Mouse (Mus musculus) limb, embryonic 14.5 days (tissue): ENCODE measurements around the gene Grm7. TPM values are rescaled to one million over a fixed set of nuclear protein-coding genes. Genes with fewer than 3 reads are reported as not detected.

ENCODE experiments used
- ATAC-seq: fragments of 200-750 bp; cut with Nextera tagmentation; 2 replicates; pipeline ENCODE4 v1.8.0; 2017; ENCODE audit warnings: low read depth, moderate number of reproducible peaks, moderate TSS enrichment; ENCODE audit not compliant: low FRiP score
- DNase-seq: peaks from one replicate; pipeline ENCODE4 v3.0.0-alpha.2; 2015; ENCODE audit warnings: low spot score
- H3K27ac ChIP-seq: fragments of 300-500 bp; sonication (generic); replicated peaks from 2 replicates; pipeline ENCODE4 v1.5.1; 2014; ENCODE audit warnings: low read depth, mild to moderate bottlenecking, low read length, moderate library complexity, mixed read lengths
- H3K27me3 ChIP-seq: fragments of 300-500 bp; sonication (generic); 2 replicates; pipeline ENCODE4 v1.6.1; 2014; ENCODE audit warnings: low read length, mixed read lengths; ENCODE audit not compliant: control insufficient read depth, insufficient read depth
- H3K36me3 ChIP-seq: fragments of 300-500 bp; sonication (generic); 2 replicates; pipeline ENCODE4 v1.6.1; 2014; ENCODE audit warnings: mild to moderate bottlenecking, low read length, moderate library complexity, mixed read lengths; ENCODE audit not compliant: control insufficient read depth, insufficient read depth
- H3K4me1 ChIP-seq: fragments of 300-500 bp; sonication (generic); 2 replicates; pipeline ENCODE4 v1.6.1; 2014; ENCODE audit warnings: antibody characterized with exemption, low read length, mixed read lengths; ENCODE audit not compliant: control insufficient read depth, insufficient read depth
- H3K4me2 ChIP-seq: fragments of 300-500 bp; sonication (generic); replicated peaks from 2 replicates; pipeline ENCODE4 v1.6.1; 2014; ENCODE audit warnings: low read depth, mild to moderate bottlenecking, low read length, moderate library complexity; ENCODE audit not compliant: severe bottlenecking
- H3K4me3 ChIP-seq: fragments of 300-500 bp; sonication (generic); replicated peaks from 2 replicates; pipeline ENCODE4 v1.5.1; 2014; ENCODE audit warnings: low read length
- H3K9ac ChIP-seq: fragments of 300-500 bp; sonication (generic); 2 replicates; pipeline ENCODE4 v1.6.1; 2014; ENCODE audit warnings: mild to moderate bottlenecking, low read depth, low read length, moderate library complexity; ENCODE audit not compliant: severe bottlenecking
- H3K9me3 ChIP-seq: fragments of 300-500 bp; sonication (generic); 2 replicates; pipeline ENCODE4 v1.6.1; 2016; ENCODE audit warnings: low read length; ENCODE audit not compliant: control insufficient read depth
- POLR2A ChIP-seq: fragments of 200-500 bp; IDR thresholded peaks from 2 replicates; pipeline ENCODE4 v1.8.0; 2012; ENCODE audit warnings: inconsistent platforms, mild to moderate bottlenecking, moderate library complexity, borderline replicate concordance; ENCODE audit not compliant: insufficient read depth, insufficient read length; ENCODE audit errors: extremely low read depth
- WGBS: fragments of 180-500 bp; shearing (Covaris S2); extraction: QIAGEN DNeasy Blood & Tissue Kit; methylation state at CpG from one replicate; pipeline ENCODE4 v1.1.7; 2014; 5-methylcytosine and 5-hydroxymethylcytosine counted together
- polyA plus RNA-seq, 2 experiments: library from polyadenylated mRNA; depleted of rRNA in 1 of 2; stranded (reverse) in 1 of 2; unstranded in 1 of 2; fragments of >200 nt; fragmentation: Nextera tagmentation in 1 of 2; extraction: Ambion mirVana in 1 of 2; gene quantifications; 2 replicates each; pipeline versions ENCODE4 v1.2.1 to v1.2.3; 2012 to 2014

Gene Grm7
- polyA plus RNA-seq, 2 experiments: 2.4 to 3.2 TPM

DNA sequence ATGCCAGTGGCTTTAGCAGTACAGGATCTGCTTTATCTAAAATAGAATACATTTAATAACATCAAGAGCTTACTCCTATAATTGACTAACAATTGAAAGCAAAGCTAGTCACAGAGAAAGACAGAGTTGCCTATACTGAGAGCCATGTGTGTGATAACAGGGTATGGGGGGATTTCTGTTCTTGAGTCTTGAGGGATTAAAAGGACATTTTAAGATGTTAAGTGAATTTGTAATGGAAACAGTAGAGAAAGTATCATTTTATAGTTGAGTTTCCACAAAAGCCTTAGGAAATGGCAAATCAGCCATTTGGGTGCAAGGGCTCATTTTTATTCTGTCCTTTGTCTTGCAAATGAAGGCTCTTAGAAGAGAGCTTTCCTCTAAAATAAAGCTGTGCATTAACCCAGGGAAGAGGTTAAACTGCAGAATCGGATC is 140.1 kb downstream of the Grm7 start:
- DNase-seq (no peak), ATAC-seq (no peak)
- Histone ChIP-seq H3K4me1 (no peaks in the 10 kb centered on the region), H3K27ac (no peak overlapping the region), H3K4me3 (no peak overlapping the region), H3K9me3 (no peaks in the 10 kb centered on the region), H3K9ac (no peak overlapping the region), H3K4me2 (no peak overlapping the region), H3K36me3 (no peaks in the 10 kb centered on the region), H3K27me3 (no peaks in the 10 kb centered on the region)
- no peak for TF ChIP-seq POLR2A
- WGBS: 58% methylated on average over 1 of the region's 1 CpGs

DNA sequence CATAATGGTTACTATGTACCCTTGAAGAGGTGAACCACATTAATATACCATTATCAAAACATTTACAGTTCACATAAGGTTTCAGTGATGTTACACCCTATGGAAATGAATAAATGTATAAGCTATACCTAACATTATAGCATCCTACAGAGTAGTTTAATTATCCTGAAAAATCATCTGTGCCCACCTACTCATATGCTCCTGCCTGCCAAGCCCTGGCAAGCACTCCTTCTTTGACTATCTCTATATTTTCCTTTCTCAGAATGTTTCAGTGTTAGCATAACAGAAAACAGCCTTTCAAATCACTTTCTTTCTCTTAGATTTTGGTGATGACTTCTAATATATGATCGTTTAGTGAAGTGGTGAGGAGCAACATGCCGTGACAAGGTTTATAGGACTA is 147.3 kb downstream of the Grm7 start:
- H3K9me3 ChIP-seq: no peaks in the 10 kb centered on the region
- ATAC-seq (no peak), DNase-seq (no peak)
- no peaks in the 10 kb centered on the region for H3K4me1 ChIP-seq
- WGBS: 79% methylated on average over 2 of the region's 2 CpGs
- H3K4me3 ChIP-seq: no peak overlapping the region
- no peak overlapping the region for H3K4me2 ChIP-seq
- TF ChIP-seq POLR2A: no peak
- H3K27ac ChIP-seq: no peak overlapping the region
- no peak overlapping the region for H3K9ac ChIP-seq
- H3K27me3 ChIP-seq: no peaks in the 10 kb centered on the region
- H3K36me3 ChIP-seq: no peaks in the 10 kb centered on the region

DNA sequence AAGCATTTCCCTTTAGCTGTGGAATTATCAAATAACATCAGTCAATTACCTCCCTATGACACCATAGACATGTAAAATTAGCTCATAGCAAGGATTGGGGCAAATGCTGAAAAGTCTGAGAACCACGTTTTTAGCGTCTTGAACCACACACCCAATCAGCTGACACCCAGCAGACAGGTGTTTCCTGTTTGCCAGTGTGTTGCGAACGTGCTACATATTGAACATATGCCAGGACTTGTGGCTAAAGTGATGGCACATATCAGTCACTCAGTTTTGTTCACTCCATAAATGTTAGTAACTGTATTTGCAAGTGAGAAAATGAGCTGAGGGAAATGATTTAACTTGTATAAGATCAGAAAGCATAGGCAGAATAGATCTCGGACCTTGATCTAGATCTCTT is 162.1 kb downstream of the Grm7 start:
- no peak overlapping the region for H3K4me3 ChIP-seq
- no peaks in the 10 kb centered on the region for H3K9me3 ChIP-seq
- H3K36me3 ChIP-seq: no peaks in the 10 kb centered on the region
- WGBS: 64% methylated on average over 5 of the region's 5 CpGs
- H3K9ac ChIP-seq: no peak overlapping the region
- TF ChIP-seq POLR2A: no peak
- H3K4me1 ChIP-seq: no peaks in the 10 kb centered on the region
- ATAC-seq (no peak), DNase-seq (no peak)
- no peak overlapping the region for H3K27ac ChIP-seq
- no peaks in the 10 kb centered on the region for H3K27me3 ChIP-seq
- no peak overlapping the region for H3K4me2 ChIP-seq

DNA sequence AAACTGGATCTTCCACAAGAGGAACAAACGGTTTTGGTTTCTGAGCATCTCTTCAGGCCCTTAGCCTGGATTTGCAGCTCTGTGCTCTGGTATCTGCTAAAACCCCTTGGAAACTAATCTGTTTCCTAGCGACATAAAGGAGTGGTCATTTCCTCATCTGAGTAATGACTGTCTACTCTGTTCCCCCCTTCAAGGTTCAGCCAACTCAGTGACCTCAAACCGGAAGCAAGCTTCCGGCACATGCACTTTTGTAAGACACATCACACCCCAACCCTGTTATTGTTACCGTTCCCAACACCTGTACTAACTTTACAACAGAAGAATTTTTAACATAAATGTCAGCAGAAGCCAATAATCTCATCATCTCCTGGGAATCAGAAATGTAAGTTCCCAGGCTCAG is 166.8 kb downstream of the Grm7 start:
- ATAC-seq: no peak
- H3K9me3 ChIP-seq: no peaks in the 10 kb centered on the region
- H3K9ac ChIP-seq: no peak overlapping the region
- no peak overlapping the region for H3K27ac ChIP-seq
- H3K36me3 ChIP-seq: no peaks in the 10 kb centered on the region
- no peaks in the 10 kb centered on the region for H3K27me3 ChIP-seq
- WGBS: 68% methylated on average over 5 of the region's 5 CpGs
- H3K4me2 ChIP-seq: no peak overlapping the region
- H3K4me3 ChIP-seq: no peak overlapping the region
- DNase-seq: no peak
- H3K4me1 ChIP-seq: no peaks in the 10 kb centered on the region
- no peak for TF ChIP-seq POLR2A

DNA sequence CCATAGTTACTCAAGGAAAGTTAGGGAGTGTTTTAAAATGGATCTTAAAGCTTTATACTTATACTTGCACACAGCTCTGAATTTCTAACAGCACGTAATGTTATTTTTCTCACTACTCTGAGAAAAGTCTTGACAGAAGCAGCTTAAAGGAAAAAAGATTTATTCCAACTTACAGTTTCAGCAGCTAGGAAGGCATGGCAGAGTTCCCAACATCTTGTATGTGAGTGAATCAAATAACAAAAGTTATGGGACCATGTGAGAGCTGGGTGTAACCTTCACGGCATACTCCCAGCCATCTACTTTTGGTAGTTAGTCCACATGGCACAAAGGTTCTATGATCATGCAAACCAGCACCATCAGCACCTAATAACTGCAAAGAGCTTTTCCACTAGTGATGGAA is 172.9 kb downstream of the Grm7 start:
- DNase-seq (peak; percentile 44), ATAC-seq (no peak; the same call in 1 of the 2 replicates)
- 63% methylated on average over 2 of the region's 2 CpGs for WGBS

DNA sequence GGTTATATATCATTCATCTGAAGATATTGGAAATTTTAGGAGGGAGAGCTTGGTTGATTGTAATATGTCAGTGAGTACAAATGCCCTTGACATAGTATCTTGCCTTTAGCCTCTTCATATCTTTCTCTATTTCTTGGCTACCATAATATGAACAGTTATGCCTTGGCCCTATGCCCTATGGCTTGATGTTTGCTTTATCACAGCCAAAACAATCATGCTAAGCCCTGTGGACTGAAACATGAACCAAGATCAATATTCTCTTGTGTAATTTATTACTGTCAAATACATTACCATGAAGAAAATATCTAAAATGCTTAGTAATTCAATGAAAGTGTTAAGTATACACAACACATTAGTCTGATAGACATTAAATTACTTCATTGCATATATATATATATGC is 222.9 kb downstream of the Grm7 start:
- DNase-seq: no peak
- H3K27me3 ChIP-seq: no peaks in the 10 kb centered on the region
- no peaks in the 10 kb centered on the region for H3K36me3 ChIP-seq
- TF ChIP-seq POLR2A: no peak
- H3K4me1 ChIP-seq: no peaks in the 10 kb centered on the region
- no peak for ATAC-seq
- no peaks in the 10 kb centered on the region for H3K9me3 ChIP-seq
- H3K4me3 ChIP-seq: no peak overlapping the region
- no peak overlapping the region for H3K4me2 ChIP-seq
- H3K27ac ChIP-seq: no peak overlapping the region
- no peak overlapping the region for H3K9ac ChIP-seq

More for the DNA sequence above, 172.9 kb downstream of the Grm7 start:
- H3K9ac ChIP-seq: no peak overlapping the region
- no peak overlapping the region for H3K27ac ChIP-seq
- H3K4me1 ChIP-seq: no peaks in the 10 kb centered on the region
- H3K9me3 ChIP-seq: no peaks in the 10 kb centered on the region
- TF ChIP-seq POLR2A: no peak
- no peaks in the 10 kb centered on the region for H3K27me3 ChIP-seq
- H3K4me3 ChIP-seq: no peak overlapping the region
- H3K36me3 ChIP-seq: no peaks in the 10 kb centered on the region
- H3K4me2 ChIP-seq: no peak overlapping the region
